Mouse (Mus musculus): Measurements from ENCODE around the gene Polr3b.

GRCm38 (mm10) chr10:84733511-84733910 lies 111.4 kb downstream of the Polr3b start:
- TF ChIP-seq CTCF (IDR thresholded peaks at IDR 0.05; ENCODE audit: control insufficient read depth, insufficient read depth, low read length) (no peak), POLR2A (IDR thresholded peaks at IDR 0.05; ENCODE audit: borderline replicate concordance, control insufficient read depth, low read depth, low read length) (no peak)

Measured in bone marrow, adult 2 months (tissue).